Mouse (Mus musculus) kidney, adult 18-20 months (tissue): ENCODE data around the gene Adprhl2.

Experiments used
- DNase-seq: peaks from one replicate; pipeline ENCODE4 v3.0.0; 2021

Gene Adprhl2

GRCm38 (mm10) chr4:126305428-126305827 lies 16.1 kb downstream of the Adprhl2 start:
- no peak for DNase-seq

- DNase-seq, result no peak
Observed at GRCm38 (mm10) chr4:126303877-126304276, 17.6 kb downstream of the Adprhl2 start.

GRCm38 (mm10) chr4:126301584-126302309 lies 19.8 kb downstream of the Adprhl2 start:
- DNase-seq, result no peak

GRCm38 (mm10) chr4:126300916-126301583 lies 20.5 kb downstream of the Adprhl2 start:
- no peak for DNase-seq

DNA sequence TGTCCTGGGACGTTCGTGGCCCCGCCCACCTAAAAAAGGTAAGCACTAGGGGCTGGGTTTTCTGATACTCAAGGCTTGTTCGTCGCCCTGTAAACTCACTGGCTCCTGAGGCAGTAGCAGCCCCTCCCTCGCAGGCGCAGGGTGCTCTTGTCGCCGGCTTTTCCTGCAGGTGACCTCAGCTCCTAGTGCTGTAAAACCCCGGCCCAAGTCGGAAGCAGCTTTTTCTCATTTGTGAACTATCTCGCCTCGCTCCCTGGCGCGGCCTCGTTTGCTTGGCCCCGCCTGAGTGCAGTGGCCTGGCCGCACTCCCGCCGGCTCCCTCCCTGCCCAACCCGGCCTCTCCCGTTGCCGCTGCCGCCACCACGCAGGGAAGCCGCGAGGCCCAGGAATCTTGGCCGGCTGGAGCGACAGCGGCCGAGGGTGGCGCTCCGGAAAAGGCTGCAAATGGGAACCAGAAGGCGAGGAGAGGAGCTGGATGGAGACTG lies 24.8 kb downstream of the Adprhl2 start:
- DNase-seq, result peak; percentile 67

DNA sequence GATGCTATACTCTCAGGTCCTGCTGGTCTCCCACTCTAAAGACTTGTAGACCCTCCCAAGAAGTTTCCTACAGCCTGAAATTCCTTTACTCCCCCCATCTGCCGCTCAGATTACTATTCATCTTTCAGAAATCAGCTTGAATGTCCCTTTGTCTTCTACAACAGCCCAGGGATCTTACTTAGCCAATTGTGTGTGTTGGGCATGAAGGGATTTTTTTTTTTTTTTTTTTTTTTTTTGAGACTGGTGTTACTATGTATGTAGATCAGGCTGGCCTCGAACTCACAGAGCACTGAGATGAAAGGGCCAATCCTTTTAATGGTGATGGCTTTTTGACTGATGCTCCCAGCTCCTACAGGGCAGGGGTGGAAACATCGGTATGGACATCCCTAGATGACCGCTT lies 25.6 kb downstream of the Adprhl2 start:
- DNase-seq, result no peak

- DNase-seq, result no peak
Observed at GRCm38 (mm10) chr4:126295152-126295551, 26.4 kb downstream of the Adprhl2 start.

- DNase-seq, result no peak
Observed at GRCm38 (mm10) chr4:126291196-126291595, 30.3 kb downstream of the Adprhl2 start.

- DNase-seq, result no peak
Observed at GRCm38 (mm10) chr4:126290314-126290713, 31.2 kb downstream of the Adprhl2 start.

GRCm38 (mm10) chr4:126288085-126288666 lies 33.3 kb downstream of the Adprhl2 start:
- no peak for DNase-seq

- no peak for DNase-seq
Observed at GRCm38 (mm10) chr4:126287302-126287995, 34.1 kb downstream of the Adprhl2 start.

DNA sequence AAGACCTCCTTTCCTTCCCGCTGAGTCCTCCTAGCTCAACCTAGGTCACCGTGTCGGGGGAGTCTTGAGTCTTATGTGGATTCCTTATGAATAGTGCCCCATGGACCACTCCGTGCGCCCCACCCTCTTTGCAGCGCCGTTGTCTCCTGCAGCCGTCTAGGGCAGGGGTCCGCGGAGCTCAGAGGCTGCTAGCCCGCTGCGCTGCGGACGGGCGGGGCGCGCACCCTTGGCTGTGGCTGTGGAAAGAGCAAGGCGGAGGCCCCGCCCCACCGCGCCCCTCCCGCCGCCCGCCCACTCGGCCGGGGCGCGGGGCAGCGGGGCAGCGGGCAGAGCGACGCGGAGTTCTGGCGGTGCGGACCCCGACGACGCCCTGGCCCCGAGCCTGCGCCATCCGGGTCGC lies 35.0 kb downstream of the Adprhl2 start, which contains the start of gene Col8a2:
Col8a2 (plus strand) TSS at position 302 of the 400 bp plus-strand sequence.
- DNase-seq, result peak; percentile 25

- DNase-seq, result no peak
Observed at GRCm38 (mm10) chr4:126283582-126283981, 37.9 kb downstream of the Adprhl2 start.

- no peak for DNase-seq
Observed at GRCm38 (mm10) chr4:126281706-126282105, 39.8 kb downstream of the Adprhl2 start.

GRCm38 (mm10) chr4:126278961-126279360 lies 42.5 kb downstream of the Adprhl2 start:
- DNase-seq, result no peak

DNA sequence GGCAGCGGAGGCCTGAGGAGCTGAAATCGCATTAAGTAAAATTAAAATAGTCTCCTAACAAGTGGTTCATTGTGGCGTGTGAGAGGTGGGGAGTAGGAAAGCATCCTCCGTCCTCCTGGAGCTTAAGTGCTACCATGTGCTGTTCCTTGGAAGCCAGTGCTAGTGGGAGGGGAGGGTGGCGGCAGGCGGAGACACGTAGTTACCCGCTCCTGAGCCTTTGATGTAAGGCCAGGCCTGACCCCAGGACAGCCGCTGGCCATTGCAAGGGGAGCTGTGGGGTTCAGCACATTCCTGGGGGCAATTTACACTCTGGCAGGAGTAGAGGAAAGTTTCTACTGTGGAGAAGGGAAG lies 43.0 kb downstream of the Adprhl2 start:
- no peak for DNase-seq

GRCm38 (mm10) chr4:126277906-126278564 lies 43.5 kb downstream of the Adprhl2 start:
- DNase-seq, result peak; percentile 57

DNA sequence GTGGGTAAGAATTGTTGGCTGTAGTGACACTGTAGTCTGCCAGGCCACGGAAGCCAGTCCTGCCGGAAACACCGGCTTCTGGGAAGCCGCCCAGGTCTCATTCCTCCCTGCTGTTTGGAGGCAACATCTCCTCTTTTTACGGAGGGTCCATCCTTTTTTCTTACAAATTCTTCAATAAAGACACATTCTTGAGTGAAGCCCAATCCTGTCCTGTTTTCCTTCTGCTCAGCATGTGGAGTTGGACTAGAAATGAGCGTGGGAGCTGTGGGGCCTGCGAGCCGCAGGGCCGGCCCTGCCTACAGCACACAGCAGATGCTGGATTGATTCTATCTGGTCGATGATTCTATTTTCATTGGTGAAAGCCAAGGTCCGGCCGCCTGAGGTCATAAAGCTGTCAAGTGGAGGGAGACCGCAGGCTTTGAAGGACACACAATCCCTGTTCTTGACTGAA lies 45.8 kb downstream of the Adprhl2 start:
- no peak for DNase-seq

DNA sequence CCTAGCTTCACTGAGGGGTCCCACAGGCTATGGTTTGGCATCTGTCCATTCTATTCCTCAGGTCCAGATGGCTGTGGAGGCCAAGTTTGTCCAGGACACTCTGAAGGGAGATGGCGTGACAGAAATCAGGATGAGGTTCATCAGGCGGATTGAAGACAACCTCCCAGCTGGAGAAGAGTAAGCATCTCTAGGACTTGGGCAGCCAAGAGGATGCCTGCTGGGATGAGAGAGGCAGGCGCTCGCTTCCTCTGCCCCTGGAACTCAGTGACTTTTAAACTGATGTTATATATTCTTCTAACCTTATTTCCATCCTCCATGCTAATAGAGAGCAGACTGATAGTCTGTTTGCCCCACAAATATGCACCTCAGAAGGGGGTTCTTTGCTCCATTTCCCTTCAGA lies 46.4 kb downstream of the Adprhl2 start:
- no peak for DNase-seq

DNA sequence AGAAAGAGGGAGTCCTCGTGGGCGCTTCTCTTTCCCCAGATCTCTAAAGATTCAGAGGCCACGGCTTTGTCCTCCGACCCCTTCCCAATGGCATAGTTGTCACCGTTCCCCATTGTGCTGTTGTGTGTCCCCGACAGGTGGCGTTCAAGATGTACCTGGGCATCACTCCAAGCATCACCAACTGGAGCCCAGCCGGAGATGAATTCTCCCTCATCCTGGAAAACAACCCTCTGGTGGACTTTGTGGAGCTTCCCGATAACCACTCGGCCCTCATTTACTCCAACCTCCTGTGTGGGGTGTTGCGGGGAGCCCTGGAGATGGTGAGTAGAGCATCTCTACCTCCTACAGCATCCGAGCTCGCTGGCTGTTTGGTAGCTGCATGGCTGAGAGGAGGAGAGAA lies 47.8 kb downstream of the Adprhl2 start:
- no peak for DNase-seq

DNA sequence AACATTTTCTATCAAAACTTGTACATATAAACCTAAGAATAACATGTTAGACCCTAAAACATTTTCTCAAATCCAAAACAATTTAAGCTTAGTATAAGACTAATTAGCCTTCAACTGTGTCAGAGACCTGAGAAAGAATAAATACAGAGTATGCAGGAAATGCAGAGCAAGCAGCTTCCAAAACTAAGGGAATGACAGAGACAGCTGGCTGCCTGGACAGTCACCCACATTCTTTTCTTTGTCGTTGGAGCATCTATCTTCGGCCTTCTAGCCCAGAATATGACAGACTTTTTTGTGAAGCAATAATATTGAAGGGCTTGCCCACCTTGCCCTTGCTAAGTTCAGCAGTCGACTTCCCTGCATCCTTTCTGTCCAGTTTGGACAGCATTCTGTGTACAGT lies 52.2 kb downstream of the Adprhl2 start:
- DNase-seq, result no peak
